13 mouse cellular contexts compared by ENCODE assay signal in the genomic region with DNA sequence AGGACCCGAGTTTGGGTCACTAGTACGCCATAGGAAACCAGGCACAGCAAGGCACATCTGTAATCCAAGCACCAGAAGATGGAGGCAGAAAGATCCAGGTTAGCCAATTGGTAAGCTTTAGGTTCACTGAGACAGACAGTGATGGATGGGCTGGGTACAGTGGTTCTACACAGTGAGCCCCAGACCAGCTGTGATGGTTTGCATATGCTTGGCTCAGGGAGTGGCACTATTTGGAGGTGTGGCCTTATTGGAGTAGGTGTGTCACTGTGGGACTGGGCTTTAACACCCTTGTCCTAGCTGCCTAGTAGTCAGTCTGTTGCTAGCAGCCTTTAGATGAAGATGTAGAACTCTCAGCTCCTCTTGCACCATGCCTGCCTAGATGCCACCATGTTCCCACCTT.
"Had no signal": no experiment of that assay in that cellular context is flagged by ENCODE, and none has a peak within 500 bp of the region (broad histone marks: within the 10 kb centered on the region; RNA-seq: fewer than 3 reads in every experiment).

No protein-coding gene starts in this region.

- DNase-seq: gastrocnemius, postnatal 14 days; gastrocnemius, postnatal 36 days; heart, adult 11 months; heart, adult 2 months; heart, postnatal 14 days; heart, postnatal 36 days; kidney, adult 18-20 months; kidney, adult 8-10 months; kidney, postnatal 10 days; kidney, postnatal 25 days; kidney, postnatal 4 days; layer of hippocampus, postnatal 36 days; left cerebral cortex, postnatal 4 days had no signal
